Mouse (Mus musculus) heart, adult 9 months (tissue): ENCODE measurements around the gene Klhl24.
A peak's percentile ranks its signal among the peaks of the same experiment; 100 is the strongest.
"Not testable (repeated sequence)": the region's sequence is repeated elsewhere in the genome, so short reads cannot be mapped to it uniquely, and the experiment has no call there.

Source experiments
- DNase-seq, 2 experiments: peaks; one replicate each; pipeline ENCODE4 v3.0.0; 2022; ENCODE audit warnings: low spot score in 2 of 2

The Klhl24 gene

DNA sequence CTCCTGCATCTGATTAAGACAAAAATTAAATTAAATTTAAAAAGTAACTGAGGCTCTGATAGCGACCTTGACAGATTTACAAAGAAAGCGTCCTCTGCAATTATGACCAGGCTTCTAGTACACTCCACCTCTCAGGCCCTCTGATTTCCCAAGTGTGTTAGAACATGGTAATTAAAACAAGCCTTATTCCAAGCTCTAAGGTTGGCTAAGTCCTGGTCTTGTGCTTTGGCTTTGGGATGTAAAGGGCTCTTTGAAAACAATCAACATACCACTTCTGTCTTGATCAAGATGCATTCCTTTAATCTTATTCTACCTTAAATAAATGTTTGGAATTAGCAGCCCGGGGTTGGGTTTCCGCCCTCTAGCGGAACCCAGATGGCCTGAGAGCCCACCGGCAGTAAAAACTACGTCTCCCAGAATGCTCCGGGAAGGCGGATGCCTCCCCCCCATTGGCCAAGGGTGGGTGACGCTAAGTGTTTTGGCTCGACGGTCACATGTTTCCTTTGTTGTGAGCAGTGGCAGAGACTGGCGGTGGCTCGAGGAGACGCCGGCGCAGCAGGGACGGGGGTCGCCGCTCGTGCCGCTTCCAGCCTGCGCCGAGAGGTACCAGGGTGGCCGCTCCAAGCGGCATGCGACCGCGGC lies at the start of gene Klhl24:
Klhl24 (plus strand) TSS at position 474 of the 642 bp plus-strand sequence.
- DNase-seq = peak; percentile 95 to 96

DNA sequence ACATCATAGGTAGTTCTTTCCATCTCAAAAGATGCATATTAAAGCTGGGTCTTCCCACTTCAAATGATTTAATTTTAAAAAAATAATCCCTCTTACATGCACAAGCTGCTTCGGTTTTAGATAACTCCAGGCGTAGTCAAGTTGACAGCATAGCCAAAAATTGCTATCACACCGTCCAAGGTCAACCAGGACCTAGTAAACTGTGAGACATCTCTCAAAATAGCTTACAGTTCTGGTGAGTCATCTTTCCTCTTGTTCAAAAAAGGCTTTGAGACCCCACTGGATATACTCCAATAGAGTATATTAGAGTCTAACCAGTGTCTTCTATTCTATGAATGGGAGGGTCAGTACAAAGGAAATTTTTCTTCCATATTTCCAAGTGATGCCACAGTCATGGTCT lies 44.7 kb upstream of the Klhl24 start:
- no peak for DNase-seq

DNA sequence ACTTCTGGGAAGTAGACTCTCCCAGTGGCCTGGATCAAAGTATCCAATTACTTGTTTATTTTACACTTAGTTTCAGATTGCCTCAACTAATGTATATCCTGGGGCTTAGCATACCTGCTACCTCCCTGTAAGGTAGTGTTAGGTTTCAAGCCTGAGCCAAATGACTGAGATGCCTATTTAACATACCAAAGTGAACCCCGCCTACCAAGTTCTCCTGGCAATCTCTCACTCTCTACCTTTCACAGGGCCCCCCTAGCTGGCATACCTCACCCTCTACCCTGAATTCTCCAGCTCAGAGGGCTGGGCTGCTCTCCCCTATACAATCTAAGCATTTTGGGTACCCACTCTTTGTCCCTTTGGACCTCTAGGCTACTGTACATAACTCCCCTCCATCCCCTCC lies 24.6 kb upstream of the Klhl24 start:
- no peak for DNase-seq

DNA sequence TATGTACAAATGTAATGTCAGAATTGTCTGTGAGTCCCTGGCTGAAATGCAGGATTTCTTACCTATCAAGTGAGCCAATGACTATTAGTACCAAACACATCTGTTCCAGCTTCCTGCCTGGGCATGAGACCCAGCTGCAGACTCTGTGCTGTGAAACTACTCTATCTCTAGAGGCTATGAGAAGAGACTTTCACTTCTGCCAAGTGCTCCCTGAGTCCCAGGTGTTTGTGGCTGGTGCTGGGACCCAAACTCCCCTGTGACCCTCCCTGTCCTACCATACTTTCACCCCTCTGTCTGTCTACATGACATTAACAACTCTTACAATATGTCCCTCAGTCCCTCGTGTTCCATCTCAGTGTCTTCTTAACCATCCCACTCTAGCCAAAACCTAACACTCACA lies 20.7 kb upstream of the Klhl24 start:
- DNase-seq = no peak

DNA sequence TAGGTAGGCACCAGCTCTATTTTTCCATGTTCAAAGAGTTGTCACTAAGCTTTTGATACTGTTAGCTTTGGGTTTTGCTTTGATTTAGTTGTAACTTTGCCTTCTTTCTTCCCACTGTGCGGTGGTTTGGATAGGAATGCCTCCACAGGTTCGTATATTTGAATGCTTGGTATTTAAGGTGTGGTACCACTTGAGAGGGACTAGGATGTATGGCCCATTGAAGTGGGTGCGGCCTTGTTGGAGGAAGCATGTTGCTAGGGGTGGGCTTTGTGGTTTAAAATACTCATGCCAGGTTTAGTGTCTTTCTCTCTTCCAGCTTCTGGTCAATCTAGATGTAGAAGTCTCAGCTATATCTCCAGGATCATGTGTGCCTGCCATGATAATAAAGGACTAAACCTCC lies 17.1 kb upstream of the Klhl24 start:
- DNase-seq = no peak

DNA sequence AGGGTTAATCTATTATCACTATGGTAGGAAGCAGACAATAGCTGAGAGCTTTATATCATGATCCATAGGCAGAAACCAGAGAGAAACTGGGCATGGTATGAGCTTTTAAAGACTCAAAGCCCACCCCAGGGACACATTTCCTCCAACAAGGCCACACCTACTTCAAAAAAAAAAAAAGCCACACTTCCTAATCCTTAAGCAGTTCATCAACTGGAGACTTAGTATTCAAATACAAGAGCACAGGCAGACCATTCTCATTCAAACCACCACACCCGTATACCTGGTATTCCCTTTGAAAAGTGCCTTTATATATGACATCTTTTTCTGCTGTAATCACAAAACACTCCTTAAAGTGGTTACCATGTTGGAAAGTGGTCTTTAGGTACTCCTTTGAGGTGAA lies 12.7 kb upstream of the Klhl24 start:
- DNase-seq = no peak

DNA sequence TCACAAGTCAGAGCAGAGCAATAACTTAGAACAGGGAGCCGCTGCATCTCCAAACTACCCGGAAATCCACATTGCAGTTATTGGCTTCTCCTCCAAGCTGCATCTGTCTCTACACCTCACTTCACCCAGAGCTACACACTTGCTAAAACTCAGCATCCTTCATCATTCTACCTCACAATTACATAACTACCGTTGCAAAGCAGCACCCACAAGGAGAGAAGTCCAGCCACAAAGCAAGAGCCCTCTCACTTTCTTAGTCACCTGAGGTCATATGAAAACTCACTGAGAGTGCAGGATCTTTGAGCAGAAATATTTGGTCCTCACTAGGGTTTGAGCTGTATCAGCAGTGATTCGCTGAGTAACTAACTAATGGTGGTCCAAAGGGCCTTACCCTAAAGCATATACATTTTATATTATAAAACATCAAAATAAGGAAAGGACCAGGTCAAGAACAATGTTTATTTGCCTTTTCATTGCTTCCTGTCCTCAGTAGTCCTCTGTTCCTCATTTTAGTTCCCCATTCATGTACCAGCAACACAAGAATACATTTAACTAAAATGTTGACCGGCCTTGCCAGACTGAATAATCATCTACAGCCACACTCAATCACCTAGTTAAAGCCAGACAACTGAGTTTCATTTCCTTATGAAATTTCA lies 12.0 kb upstream of the Klhl24 start:
- no peak for DNase-seq

DNA sequence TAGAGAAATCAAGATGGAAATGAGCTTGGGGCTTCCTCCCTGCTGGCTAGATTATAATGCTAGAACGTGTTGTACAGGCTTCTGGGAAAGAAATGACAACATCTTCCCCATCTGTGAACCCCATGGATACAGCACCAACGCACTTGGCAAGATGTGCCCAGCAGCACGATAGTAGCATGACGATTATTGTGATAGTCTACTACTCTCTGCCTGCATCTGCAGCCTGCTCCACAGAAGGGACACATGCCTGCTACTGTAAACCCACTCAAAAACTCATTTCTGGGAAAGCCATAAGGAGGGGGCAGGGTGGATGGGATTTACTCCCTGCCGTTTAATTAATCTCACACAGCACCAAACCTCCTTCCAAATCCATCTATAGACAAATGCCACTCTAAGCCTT lies 10.4 kb upstream of the Klhl24 start:
- DNase-seq = no peak

DNA sequence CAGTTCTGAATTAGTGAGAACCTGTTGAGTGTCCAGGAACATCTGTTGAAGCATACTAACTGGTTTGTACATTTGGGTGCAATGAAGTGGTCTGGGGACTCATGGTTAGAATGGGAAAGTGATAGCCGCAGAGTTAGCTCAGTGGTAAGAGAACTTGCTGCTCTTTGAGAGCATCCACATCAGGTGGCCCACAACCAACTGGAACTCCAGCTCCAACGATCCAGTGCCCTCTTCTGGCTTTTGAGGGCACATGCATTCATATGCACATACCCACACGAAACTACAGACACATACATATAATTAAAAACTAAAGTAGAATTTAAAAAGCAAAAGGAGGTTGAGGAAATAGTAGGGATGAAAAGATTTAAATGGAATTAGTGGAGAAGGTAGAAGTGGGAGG lies 7.7 kb upstream of the Klhl24 start:
- no peak for DNase-seq

DNA sequence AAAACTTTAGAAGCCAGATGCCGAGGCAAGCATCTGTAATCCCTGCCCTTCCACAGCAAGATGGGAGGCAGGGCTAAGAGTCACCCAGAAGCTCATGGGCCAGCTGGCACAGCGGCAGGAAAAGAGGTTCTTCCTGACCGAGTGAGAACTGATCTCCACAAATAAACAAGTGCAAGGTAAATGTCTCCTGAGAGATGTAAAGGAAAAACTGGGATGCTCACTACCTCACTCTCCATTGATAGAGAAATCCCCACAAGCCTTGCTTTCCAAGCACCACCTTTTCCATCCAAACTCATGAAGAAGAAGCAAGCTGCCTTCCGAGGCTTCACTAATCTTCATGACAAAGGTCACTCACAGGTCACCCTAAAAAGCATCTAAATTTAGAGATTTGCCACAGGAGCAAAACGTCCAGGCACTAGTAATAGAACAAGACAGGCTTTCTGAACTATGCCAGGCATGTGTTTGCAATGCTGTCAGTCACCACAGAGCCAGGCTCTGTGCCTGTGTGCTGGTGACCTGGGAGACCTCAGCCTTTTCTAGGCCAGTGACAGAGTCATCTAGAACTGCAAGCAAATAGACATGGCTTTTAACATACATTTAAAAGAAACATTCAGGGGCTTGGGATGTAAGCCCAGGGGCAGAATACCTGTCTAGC lies 6.3 kb upstream of the Klhl24 start:
- DNase-seq = peak; percentile 61 to 69

DNA sequence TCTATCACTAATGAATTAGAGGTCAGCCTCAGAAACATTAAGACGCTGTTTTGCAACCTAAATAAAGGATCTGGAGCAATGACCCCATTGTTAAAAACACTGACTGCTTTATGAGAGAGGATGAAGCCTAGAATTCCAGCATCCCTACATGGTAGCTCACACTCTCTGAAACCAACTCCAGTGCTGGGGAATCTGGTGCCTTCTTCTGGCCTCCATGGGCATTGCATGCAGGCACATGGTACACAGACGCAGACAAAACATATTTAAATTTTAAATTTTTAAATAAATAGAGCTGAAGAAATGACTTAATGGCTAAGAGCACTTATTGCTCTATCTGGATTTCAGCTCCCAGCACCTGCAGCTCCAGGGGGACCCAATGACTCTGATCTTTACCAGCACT lies 1.4 kb upstream of the Klhl24 start:
- DNase-seq = no peak

DNA sequence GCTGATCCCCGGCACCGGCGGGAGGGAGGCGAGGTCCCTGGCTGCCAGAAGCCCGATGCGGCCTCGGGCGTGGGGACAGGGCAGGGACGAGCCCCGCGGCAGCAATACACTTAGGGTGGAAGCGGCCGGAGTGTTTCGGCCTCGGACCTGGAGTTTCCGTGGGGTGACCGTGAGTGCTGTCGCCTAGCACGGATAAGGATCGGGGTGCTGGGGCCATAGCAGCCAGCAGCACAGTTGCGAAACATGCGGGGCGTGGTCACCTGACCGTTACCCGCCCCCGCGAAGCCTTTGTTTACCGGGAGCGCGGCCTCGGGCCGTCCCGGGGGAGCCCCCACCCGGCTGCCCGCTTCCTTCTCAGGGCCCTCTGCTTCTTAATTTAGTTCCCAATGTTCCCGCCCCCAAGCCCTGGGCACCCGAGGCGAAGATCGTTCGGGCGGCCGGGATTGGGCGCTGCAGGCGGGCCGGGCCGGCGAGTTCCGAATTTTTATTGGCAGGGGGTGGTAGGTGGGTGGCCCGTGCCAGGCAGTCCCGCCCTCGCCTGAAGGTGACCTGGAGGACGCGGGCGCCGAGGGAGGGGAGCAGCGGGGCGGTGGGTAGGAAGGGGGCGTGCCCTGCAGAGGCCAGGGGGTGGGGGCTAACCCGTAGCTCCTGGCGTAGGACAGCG lies 501 bp downstream of the Klhl24 start:
- peak; percentile 96 to 98 for DNase-seq

DNA sequence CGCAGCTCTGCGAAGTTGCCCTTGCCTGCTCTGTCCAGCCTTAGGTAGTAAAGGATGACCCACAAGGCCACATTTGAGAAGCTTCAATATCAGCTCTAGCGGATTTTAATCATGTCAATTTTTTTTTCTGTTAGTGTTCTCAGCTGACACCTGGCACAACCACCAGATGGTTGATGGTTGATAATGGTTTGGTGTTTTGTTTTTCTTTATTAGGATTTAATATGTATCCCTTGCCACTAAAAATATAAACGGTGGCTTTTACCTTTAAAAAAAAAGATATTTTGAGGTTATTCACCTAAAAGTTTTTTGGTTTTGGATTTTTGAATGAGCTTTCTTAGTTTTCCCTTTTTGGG lies 1.0 kb downstream of the Klhl24 start:
- no peak for DNase-seq

DNA sequence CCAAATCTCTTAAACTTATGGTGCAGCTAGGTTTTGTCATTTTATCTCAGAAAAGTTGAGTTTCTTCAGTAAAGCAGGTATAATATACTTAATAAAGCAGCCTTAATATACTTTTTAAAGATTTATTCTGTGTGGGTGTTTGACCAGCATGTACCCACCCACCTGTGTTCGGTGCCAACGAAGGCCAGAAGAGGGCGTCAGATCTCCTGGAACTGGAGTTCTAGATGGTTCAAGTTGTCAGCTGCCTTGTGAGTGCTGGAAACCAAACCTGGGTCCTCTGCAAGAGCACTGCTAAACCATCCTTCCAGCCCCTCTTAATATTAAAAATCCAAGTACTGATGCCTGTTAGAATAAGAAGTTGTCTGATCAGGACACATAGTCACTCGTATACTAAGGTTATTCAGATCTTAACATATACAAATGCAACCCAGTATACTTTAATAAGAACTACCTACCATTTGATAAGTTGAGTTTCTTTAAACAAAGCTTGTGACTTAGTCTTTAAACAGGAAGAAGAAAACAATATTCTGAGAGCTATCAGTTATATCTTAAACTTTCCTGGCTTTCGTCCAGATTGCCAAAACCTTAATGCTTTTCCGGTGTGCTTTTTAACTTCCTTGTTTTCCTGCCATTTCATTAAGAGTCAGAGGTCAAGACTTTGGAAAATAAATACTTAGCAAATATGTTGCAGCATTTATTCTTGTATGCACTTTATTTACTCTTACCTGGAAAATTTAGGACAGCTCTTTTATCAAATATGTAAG lies 1.7 kb downstream of the Klhl24 start:
- DNase-seq = peak; percentile 24 to 28

DNA sequence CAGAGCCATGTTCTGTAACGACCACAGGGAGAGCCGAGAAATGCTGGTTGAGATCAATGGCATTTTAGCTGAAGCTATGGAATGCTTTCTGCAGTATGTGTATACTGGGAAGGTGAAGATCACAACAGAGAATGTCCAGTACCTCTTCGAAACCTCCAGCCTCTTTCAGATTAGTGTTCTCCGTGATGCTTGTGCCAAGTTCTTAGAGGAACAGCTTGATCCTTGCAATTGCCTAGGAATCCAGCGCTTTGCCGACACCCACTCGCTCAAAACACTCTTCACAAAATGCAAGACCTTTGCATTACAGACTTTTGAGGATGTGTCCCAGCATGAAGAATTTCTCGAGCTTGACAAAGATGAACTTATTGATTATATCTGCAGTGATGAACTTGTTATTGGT lies 9.7 kb downstream of the Klhl24 start:
- no peak for DNase-seq

DNA sequence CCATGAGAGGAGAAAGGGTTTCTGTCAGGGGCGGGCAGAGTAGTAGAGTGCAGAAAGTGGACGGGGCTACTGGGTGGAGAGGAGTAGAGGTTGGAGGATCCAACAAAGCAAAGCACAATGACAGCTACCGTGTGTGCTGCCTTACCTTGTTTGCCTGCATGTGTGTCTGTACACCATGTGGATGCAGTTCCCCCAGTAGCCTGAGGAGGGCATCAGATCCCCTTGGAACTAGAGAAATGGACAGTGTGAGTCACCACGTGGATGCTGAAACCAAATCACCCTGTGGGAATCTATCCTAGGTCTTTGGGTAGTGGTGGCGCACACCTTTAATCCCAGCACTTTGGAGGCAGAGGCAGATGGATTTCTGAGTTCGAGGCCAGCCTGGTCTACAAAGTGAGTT lies 11.6 kb downstream of the Klhl24 start:
- no peak for DNase-seq

DNA sequence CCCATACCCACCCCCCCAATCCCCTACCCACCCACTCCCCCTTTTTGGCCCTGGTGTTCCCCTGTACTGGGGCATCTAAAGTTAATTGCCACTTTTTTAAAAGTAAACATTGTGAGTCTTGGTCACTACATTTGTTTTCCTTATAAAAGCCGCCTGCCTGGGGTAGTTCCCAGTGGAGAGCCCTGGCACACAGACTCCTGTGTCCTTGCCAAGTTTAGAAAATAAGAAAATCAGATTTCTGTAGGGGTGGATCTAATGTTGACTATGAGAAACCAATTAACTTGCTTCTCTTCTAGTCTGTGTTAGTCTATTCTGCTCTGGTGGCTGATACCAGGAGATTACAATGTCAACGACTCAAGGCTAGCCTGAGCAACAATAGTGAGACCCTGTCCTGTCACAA lies 15.3 kb downstream of the Klhl24 start:
- DNase-seq = peak in 1 of 2 experiments; percentile 30

DNA sequence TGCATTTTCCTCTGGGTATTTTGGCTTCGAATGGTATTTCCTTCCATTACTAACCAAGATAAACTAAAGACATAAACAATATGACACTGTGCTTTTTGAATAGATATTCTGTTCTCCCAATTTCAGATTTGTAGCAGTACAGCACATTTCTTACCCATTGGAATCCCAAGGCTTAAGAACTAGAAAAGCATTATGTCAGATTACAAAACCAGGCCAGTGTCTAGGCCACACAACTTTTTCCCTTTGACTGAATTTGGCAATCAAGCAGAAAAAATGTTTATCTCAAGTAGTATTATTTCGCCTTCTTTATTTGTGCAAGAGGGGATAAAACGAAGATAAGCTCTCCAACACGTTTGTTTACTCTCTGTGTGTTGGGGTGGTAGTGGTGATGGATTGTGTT lies 18.7 kb downstream of the Klhl24 start:
- no peak for DNase-seq

DNA sequence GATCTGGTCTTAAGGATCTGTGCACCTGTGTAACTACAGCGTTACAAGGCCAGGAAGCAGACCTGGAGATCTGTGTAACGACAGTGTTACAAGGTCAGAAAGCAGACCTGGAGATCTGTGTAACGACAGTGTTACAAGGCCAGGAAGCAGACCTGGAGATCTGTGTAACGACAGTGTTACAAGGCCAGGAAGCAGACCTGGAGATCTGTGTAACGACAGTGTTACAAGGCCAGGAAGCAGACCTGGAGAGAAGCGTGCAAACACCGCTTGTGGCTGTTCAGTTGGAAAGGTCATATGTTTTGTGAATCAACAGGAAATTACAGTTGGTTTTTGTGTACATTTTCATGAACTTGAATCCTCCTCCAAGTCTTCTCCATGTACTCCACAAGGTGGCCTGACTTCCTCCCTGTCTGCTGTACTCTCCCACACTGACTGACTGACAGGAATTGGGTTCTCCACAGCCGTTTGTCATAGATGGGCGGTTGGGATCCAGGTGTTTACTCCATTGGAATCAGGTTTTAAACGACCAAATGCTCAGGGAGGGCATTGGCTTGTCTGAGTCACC lies 29.1 kb downstream of the Klhl24 start:
- DNase-seq = not testable (repeated sequence)

DNA sequence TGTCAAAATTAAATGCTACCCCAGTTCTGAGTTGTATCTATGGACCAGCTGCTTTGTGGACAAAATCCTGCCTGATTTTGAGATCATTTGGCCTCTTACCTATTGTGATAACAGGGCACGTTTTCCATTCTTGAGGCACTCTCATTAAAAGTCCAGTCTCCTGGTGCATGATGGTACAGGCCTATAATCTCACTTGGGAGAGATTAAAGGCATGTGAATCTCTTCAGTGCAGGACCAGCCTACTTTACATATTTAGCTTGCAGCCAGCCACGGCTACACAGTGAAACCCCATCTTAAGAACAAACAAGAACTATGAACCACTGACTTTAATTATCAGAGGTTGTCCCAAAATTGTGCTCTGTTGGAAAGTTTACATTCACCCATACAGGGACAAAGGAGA lies 33.1 kb downstream of the Klhl24 start:
- no peak for DNase-seq

DNA sequence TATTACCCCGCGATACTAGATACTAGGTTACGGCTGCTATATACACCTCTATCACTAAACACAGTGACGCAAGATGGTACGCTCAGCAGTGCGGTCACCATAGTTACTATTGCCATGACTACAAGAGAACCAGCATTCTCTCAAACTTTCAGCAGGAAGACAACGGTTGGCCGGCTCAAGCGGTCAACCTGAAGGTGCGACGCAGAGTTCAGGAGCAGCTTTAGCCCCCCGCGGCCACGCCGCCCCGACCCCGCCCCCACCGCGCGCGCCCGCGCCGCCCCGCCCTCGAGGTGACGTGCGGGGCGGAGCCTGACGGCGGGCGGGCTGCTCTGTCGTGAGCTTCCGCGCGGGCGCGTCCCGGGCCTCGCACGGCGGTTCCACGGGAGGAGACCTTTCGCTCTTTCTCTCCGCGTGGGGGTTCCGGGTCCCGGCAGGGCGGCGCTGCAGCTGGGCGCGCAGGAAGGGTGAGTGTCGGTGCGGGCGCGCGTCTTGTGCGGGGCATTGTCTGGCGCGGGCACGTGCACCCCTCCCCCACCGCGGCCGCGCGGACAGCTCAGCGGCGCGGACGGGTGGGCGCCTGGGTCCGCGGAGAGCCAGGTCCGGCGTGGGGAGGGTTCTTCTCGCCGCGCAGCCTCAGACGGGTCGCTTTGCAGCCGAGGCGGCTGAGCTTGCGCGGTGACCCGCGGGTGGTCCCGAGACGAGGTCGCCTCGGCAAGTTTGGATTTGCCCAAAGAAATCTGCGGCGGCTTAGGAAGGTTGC lies 43.6 kb downstream of the Klhl24 start, which contains the start of gene Yeats2:
Yeats2 (plus strand) TSS at position 292 of the 760 bp plus-strand sequence.
- DNase-seq = peak; percentile 83 to 86
